Mouse (Mus musculus): ENCODE measurements around the gene Emx2. TPM values are rescaled to one million over a fixed set of nuclear protein-coding genes. Genes with fewer than 3 reads are reported as not detected.

Emx2 gene
- total RNA-seq, 2 experiments from 2014 or later: 14.5 to 15.6 TPM

- H3K27ac ChIP-seq: no peak overlapping the region
- H3K4me3 ChIP-seq: no peak overlapping the region
- intact Hi-C loops (cut with DNase I): loop anchor here (5.0 kb wide), 1 partner anchor 289 kb away; no protein-coding TSS in a partner anchor
- no peak for TF ChIP-seq CTCF (IDR thresholded peaks at IDR 0.05)
- DNase-seq (ENCODE audit: extremely low spot score in 1 of 2, low spot score in 2 of 2): no peak
Observed at GRCm38 (mm10) chr19:59453591-59453990, 4.6 kb upstream of the Emx2 start.

GRCm38 (mm10) chr19:59454196-59454595, 4.0 kb upstream of the Emx2 start:
- DNase-seq (ENCODE audit: extremely low spot score in 1 of 2, low spot score in 2 of 2): peak; percentile 76 to 85
- Histone ChIP-seq H3K27ac (no peak overlapping the region), H3K4me3 (no peak overlapping the region)
- peak; percentile 92 for TF ChIP-seq CTCF (IDR thresholded peaks at IDR 0.05)
- intact Hi-C loops (cut with DNase I): loop anchor here (1.0 to 5.0 kb wide), 3 partner anchors 288 to 857 kb away; no protein-coding TSS in a partner anchor

- Histone ChIP-seq H3K27ac (no peak overlapping the region), H3K4me3 (no peak overlapping the region)
- DNase-seq (ENCODE audit: extremely low spot score in 1 of 2, low spot score in 2 of 2): no peak
- intact Hi-C loops (cut with DNase I): loop anchor here (2.0 to 5.0 kb wide), 3 partner anchors 87 to 855 kb away; partner anchors contain the start of gene Rab11fip2
- TF ChIP-seq CTCF (IDR thresholded peaks at IDR 0.05): no peak; the same call in 1 of the 2 replicates
Observed at GRCm38 (mm10) chr19:59455671-59456070, 2.5 kb upstream of the Emx2 start.

GRCm38 (mm10) chr19:59457011-59457945, 894 bp upstream of the Emx2 start:
- intact Hi-C loops (cut with DNase I): loop anchor here (2.0 to 5.0 kb wide), 2 partner anchors 85 to 486 kb away; partner anchors contain the start of gene Rab11fip2
- DNase-seq (ENCODE audit: extremely low spot score in 1 of 2, low spot score in 2 of 2): peak in 1 of 2 experiments; percentile 44
- no peak for TF ChIP-seq CTCF (IDR thresholded peaks at IDR 0.05)
- peak overlapping the region; percentile 50 for H3K4me3 ChIP-seq
- H3K27ac ChIP-seq: peak overlapping the region; percentile 63; the same call in 1 of the 2 replicates

- intact Hi-C loops (cut with DNase I): loop anchor here (2.0 to 5.0 kb wide), 2 partner anchors 70 to 84 kb away; no protein-coding TSS in a partner anchor
- TF ChIP-seq CTCF (IDR thresholded peaks at IDR 0.05): no peak
- DNase-seq (ENCODE audit: extremely low spot score in 1 of 2, low spot score in 2 of 2): no peak
- Histone ChIP-seq H3K4me3 (peak overlapping the region; percentile 50), H3K27ac (peak overlapping the region; percentile 63)
Observed at GRCm38 (mm10) chr19:59458743-59459135, 567 bp downstream of the Emx2 start.

- intact Hi-C loops (cut with DNase I): loop anchor here (2.0 to 5.0 kb wide), 2 partner anchors 70 to 83 kb away; no protein-coding TSS in a partner anchor
- Histone ChIP-seq H3K4me3 (peak overlapping the region; percentile 50), H3K27ac (peak overlapping the region; percentile 66)
- peak in 1 of 2 experiments; percentile 23 for DNase-seq (ENCODE audit: extremely low spot score in 1 of 2, low spot score in 2 of 2)
- no peak for TF ChIP-seq CTCF (IDR thresholded peaks at IDR 0.05)
Observed at GRCm38 (mm10) chr19:59459158-59459781, 1.1 kb downstream of the Emx2 start.

- H3K27ac ChIP-seq: peak overlapping the region; percentile 66
- no peak for DNase-seq (ENCODE audit: extremely low spot score in 1 of 2, low spot score in 2 of 2)
- intact Hi-C loops (cut with DNase I): loop anchor here (2.0 to 10.0 kb wide), 4 partner anchors 71 to 295 kb away; no protein-coding TSS in a partner anchor
- H3K4me3 ChIP-seq: peak overlapping the region; percentile 50
- no peak for TF ChIP-seq CTCF (IDR thresholded peaks at IDR 0.05)
Observed at GRCm38 (mm10) chr19:59459811-59460241, 1.7 kb downstream of the Emx2 start.

- intact Hi-C loops (cut with DNase I): loop anchor here (10.0 kb wide), 2 partner anchors 266 to 296 kb away; no protein-coding TSS in a partner anchor
- Histone ChIP-seq H3K4me3 (peak overlapping the region; percentile 50), H3K27ac (no peak overlapping the region)
- DNase-seq (ENCODE audit: extremely low spot score in 1 of 2, low spot score in 2 of 2): no peak
- no peak for TF ChIP-seq CTCF (IDR thresholded peaks at IDR 0.05)
Observed at GRCm38 (mm10) chr19:59460328-59461115, 2.4 kb downstream of the Emx2 start.

GRCm38 (mm10) chr19:59461481-59462421, 3.6 kb downstream of the Emx2 start:
- H3K27ac ChIP-seq: no peak overlapping the region
- H3K4me3 ChIP-seq: peak overlapping the region; percentile 15; the same call in 1 of the 2 replicates
- no peak for TF ChIP-seq CTCF (IDR thresholded peaks at IDR 0.05)
- intact Hi-C loops (cut with DNase I): loop anchor here (10.0 kb wide), 2 partner anchors 267 to 297 kb away; no protein-coding TSS in a partner anchor
- no peak for DNase-seq (ENCODE audit: extremely low spot score in 1 of 2, low spot score in 2 of 2)

Measured in left cerebral cortex, adult 2 months (tissue).